ENCODE assay signal across 10 mouse cellular contexts in genomic region chr8:85007686-85008085, GRCm38 (mm10). TPM values are rescaled to one million over a fixed set of nuclear protein-coding genes. Genes with fewer than 3 reads are reported as not detected.
DNase-seq lines count a peak whose midpoint lies in the region; ATAC-seq and TF ChIP-seq lines count a peak whose summit lies in the region.
"Had no signal": no experiment of that assay in that cellular context is flagged by ENCODE, and none has a peak within 500 bp of the region (broad histone marks: within the 10 kb centered on the region; RNA-seq: fewer than 3 reads in every experiment).

No protein-coding gene starts in this region.

- no peaks in the 10 kb centered on the region for H3K9me3 ChIP-seq in intestine, embryonic 16.5 days (ENCODE audit: control insufficient read depth, low read length)
- H3K9me3 ChIP-seq in forebrain, embryonic 11.5 days (ENCODE audit: control insufficient read depth, low read length), result no peaks in the 10 kb centered on the region
- H3K9me3 ChIP-seq: hindbrain, embryonic 15.5 days had no signal

- H3K27me3 ChIP-seq in kidney, adult 2 months (replicated peaks; ENCODE audit: control insufficient read depth, insufficient read depth, low read length), result no peaks in the 10 kb centered on the region
- H3K27me3 ChIP-seq in intestine, embryonic 16.5 days (replicated peaks; ENCODE audit: control insufficient read depth, insufficient read depth, low read length), result peaks cover 27% of the 10 kb centered on the region
- H3K27me3 ChIP-seq in forebrain, embryonic 11.5 days (ENCODE audit: control insufficient read depth, insufficient read depth, low read length), result peaks cover 16% of the 10 kb centered on the region

- TF ChIP-seq POLR2A in kidney, adult 2 months (IDR thresholded peaks at IDR 0.05; ENCODE audit: low read depth, low read length), result no peak

- no peak overlapping the region for H3K4me3 ChIP-seq in kidney, adult 2 months (ENCODE audit: insufficient read depth, low read depth, low read length)
- no peak overlapping the region for H3K4me3 ChIP-seq in intestine, embryonic 16.5 days (ENCODE audit: low read length)
- no peak overlapping the region for H3K4me3 ChIP-seq in forebrain, embryonic 11.5 days (ENCODE audit: low read depth, low read length)
- H3K4me3 ChIP-seq: hindbrain, embryonic 15.5 days had no signal

- H3K4me2 ChIP-seq in intestine, embryonic 16.5 days (ENCODE audit: low read depth, low read length), result no peak overlapping the region
- H3K4me2 ChIP-seq in forebrain, embryonic 11.5 days (ENCODE audit: low read depth, low read length, severe bottlenecking), result no peak overlapping the region
- H3K4me2 ChIP-seq: hindbrain, embryonic 15.5 days had no signal

- no peaks in the 10 kb centered on the region for H3K4me1 ChIP-seq in kidney, adult 2 months (ENCODE audit: control insufficient read depth, insufficient read depth, low read length)
- no peaks in the 10 kb centered on the region for H3K4me1 ChIP-seq in intestine, embryonic 16.5 days (ENCODE audit: control insufficient read depth, insufficient read depth, low read length)
- H3K4me1 ChIP-seq in forebrain, embryonic 11.5 days (replicated peaks; ENCODE audit: control insufficient read depth, insufficient read depth, low read length), result no peaks in the 10 kb centered on the region
- H3K4me1 ChIP-seq: hindbrain, embryonic 15.5 days had no signal

- 21% methylated on average over 25 of the region's 25 CpGs for WGBS in kidney, adult 2 months
- 19% methylated on average over 25 of the region's 25 CpGs for WGBS in intestine, embryonic 16.5 days
- 26% methylated on average over 25 of the region's 25 CpGs for WGBS in forebrain, embryonic 11.5 days

- no peaks in the 10 kb centered on the region; the same call in 1 of the 2 replicates for H3K36me3 ChIP-seq in kidney, adult 2 months (ENCODE audit: control insufficient read depth, insufficient read depth, low read length)
- no peaks in the 10 kb centered on the region for H3K36me3 ChIP-seq in intestine, embryonic 16.5 days (ENCODE audit: control insufficient read depth, insufficient read depth, low read length)
- no peaks in the 10 kb centered on the region for H3K36me3 ChIP-seq in forebrain, embryonic 11.5 days (ENCODE audit: control insufficient read depth, insufficient read depth, low read length)

- peak; percentile 9; the same call in 1 of the 2 replicates for ATAC-seq in intestine, embryonic 16.5 days
- ATAC-seq in megakaryocyte progenitor cell, adult 5-6 weeks (replicated peaks; ENCODE audit: poor library complexity), result peak; percentile 80
- no peak for ATAC-seq in forebrain, embryonic 11.5 days (replicated peaks; ENCODE audit: low FRiP score)

- no peak overlapping the region for H3K27ac ChIP-seq in kidney, adult 2 months (ENCODE audit: insufficient read depth, low read depth, low read length)
- H3K27ac ChIP-seq in intestine, embryonic 16.5 days (ENCODE audit: low read length), result no peak overlapping the region
- no peak overlapping the region for H3K27ac ChIP-seq in forebrain, embryonic 11.5 days (ENCODE audit: low read depth, low read length)
- H3K27ac ChIP-seq: hindbrain, embryonic 15.5 days had no signal

- peak; percentile 43 for DNase-seq in kidney, adult 2 months
- DNase-seq in kidney, adult 11 months, result no peak
- peak; percentile 58 for DNase-seq in adrenal gland, postnatal 25 days
- no peak for DNase-seq in forebrain, embryonic 11.5 days (ENCODE audit: low spot score)
- no peak for DNase-seq in adipocyte (ENCODE audit: low spot score)
- DNase-seq in layer of hippocampus, postnatal 10 days (ENCODE audit: low spot score in 2 of 2), result no peak

- TF ChIP-seq CTCF in kidney, adult 2 months (conservative IDR thresholded peaks at IDR 0.05; ENCODE audit: insufficient read depth, insufficient read length, low read depth, low read length), result peak; percentile 47

- no peak overlapping the region for H3K9ac ChIP-seq in intestine, embryonic 16.5 days (ENCODE audit: low read depth, low read length)
- H3K9ac ChIP-seq in forebrain, embryonic 11.5 days (ENCODE audit: low read length), result no peak overlapping the region
- H3K9ac ChIP-seq: hindbrain, embryonic 15.5 days had no signal

RNA-seq across cellular contexts. Expression of gene Best2, which starts 6.6 kb away (rescaled TPM):
- not detected in 2 replicates for polyA plus RNA-seq in kidney, adult 2 months (2012; rRNA removed)
- total RNA-seq in adrenal gland, postnatal 25 days (2021), result not detected in 2 replicates
- 0.09 and 0.28 TPM in 2 replicates for polyA plus RNA-seq in intestine, embryonic 16.5 days (2015; fragmentation: Nextera tagmentation; extraction: Ambion mirVana)
- not detected in 2 replicates for total RNA-seq in megakaryocyte progenitor cell, adult 5-6 weeks (2015)
- not detected in 2 replicates for total RNA-seq in megakaryocyte progenitor cell, adult 5-6 weeks (2017)
- polyA plus RNA-seq in forebrain, embryonic 11.5 days (2014; fragmentation: Nextera tagmentation; extraction: Ambion mirVana), result not detected in 2 replicates
- total RNA-seq in layer of hippocampus, postnatal 10 days (2021), result not detected
- total RNA-seq: neutrophil, adult 5-6 weeks had no signal
- polyA plus RNA-seq: hindbrain, embryonic 15.5 days had no signal

RNA-seq across cellular contexts. Expression of gene Hook2, which starts 17.3 kb away (rescaled TPM):
- 34.5 and 34.6 TPM in 2 replicates for polyA plus RNA-seq in kidney, adult 2 months (2012; rRNA removed)
- 7.7 and 10.8 TPM in 2 replicates for total RNA-seq in adrenal gland, postnatal 25 days (2021)
- polyA plus RNA-seq in intestine, embryonic 16.5 days (2015; fragmentation: Nextera tagmentation; extraction: Ambion mirVana), result 96.9 and 108 TPM in 2 replicates
- 1.9 and 3.8 TPM in 2 replicates for total RNA-seq in megakaryocyte progenitor cell, adult 5-6 weeks (2015)
- total RNA-seq in megakaryocyte progenitor cell, adult 5-6 weeks (2017), result 7.2 and 8.5 TPM in 2 replicates
- 14.8 and 15.5 TPM in 2 replicates for polyA plus RNA-seq in forebrain, embryonic 11.5 days (2014; fragmentation: Nextera tagmentation; extraction: Ambion mirVana)
- total RNA-seq in layer of hippocampus, postnatal 10 days (2021), result 10 to 100 TPM; 14.5 to 15.1 TPM

RNA-seq across cellular contexts. Expression of gene Asna1, which starts 17.4 kb away (rescaled TPM):
- 266 and 270 TPM in 2 replicates for polyA plus RNA-seq in kidney, adult 2 months (2012; rRNA removed)
- total RNA-seq in adrenal gland, postnatal 25 days (2021), result 95.0 and 105 TPM in 2 replicates
- 139 and 144 TPM in 2 replicates for polyA plus RNA-seq in intestine, embryonic 16.5 days (2015; fragmentation: Nextera tagmentation; extraction: Ambion mirVana)
- 68.4 and 69.0 TPM in 2 replicates for total RNA-seq in megakaryocyte progenitor cell, adult 5-6 weeks (2015)
- 78.2 and 83.7 TPM in 2 replicates for total RNA-seq in megakaryocyte progenitor cell, adult 5-6 weeks (2017)
- polyA plus RNA-seq in forebrain, embryonic 11.5 days (2014; fragmentation: Nextera tagmentation; extraction: Ambion mirVana), result 118 and 127 TPM in 2 replicates
- total RNA-seq in layer of hippocampus, postnatal 10 days (2021), result 100 to 1,000 TPM; 110 to 119 TPM

RNA-seq across cellular contexts. Expression of gene Trir, which starts 18.9 kb away (rescaled TPM):
- polyA plus RNA-seq in kidney, adult 2 months (2012; rRNA removed), result 103 and 111 TPM in 2 replicates
- 152 and 164 TPM in 2 replicates for total RNA-seq in adrenal gland, postnatal 25 days (2021)
- polyA plus RNA-seq in intestine, embryonic 16.5 days (2015; fragmentation: Nextera tagmentation; extraction: Ambion mirVana), result 79.0 and 81.4 TPM in 2 replicates
- 132 and 138 TPM in 2 replicates for total RNA-seq in megakaryocyte progenitor cell, adult 5-6 weeks (2015)
- total RNA-seq in megakaryocyte progenitor cell, adult 5-6 weeks (2017), result 212 and 224 TPM in 2 replicates
- polyA plus RNA-seq in forebrain, embryonic 11.5 days (2014; fragmentation: Nextera tagmentation; extraction: Ambion mirVana), result 170 and 172 TPM in 2 replicates
- total RNA-seq in layer of hippocampus, postnatal 10 days (2021), result 100 to 1,000 TPM; 151 to 155 TPM

RNA-seq across cellular contexts. Expression of gene Tnpo2, which starts 29.0 kb away (rescaled TPM):
- polyA plus RNA-seq in kidney, adult 2 months (2012; rRNA removed), result 36.1 and 45.0 TPM in 2 replicates
- total RNA-seq in adrenal gland, postnatal 25 days (2021), result 71.1 and 78.3 TPM in 2 replicates
- polyA plus RNA-seq in intestine, embryonic 16.5 days (2015; fragmentation: Nextera tagmentation; extraction: Ambion mirVana), result 21.6 and 22.0 TPM in 2 replicates
- total RNA-seq in megakaryocyte progenitor cell, adult 5-6 weeks (2015), result 16.2 and 16.7 TPM in 2 replicates
- 20.4 and 22.0 TPM in 2 replicates for total RNA-seq in megakaryocyte progenitor cell, adult 5-6 weeks (2017)
- 19.9 and 27.2 TPM in 2 replicates for polyA plus RNA-seq in forebrain, embryonic 11.5 days (2014; fragmentation: Nextera tagmentation; extraction: Ambion mirVana)
- 100 to 1,000 TPM; 125 to 160 TPM for total RNA-seq in layer of hippocampus, postnatal 10 days (2021)

Comparison
In these comparisons a context has a peak if more than half of its experiments do, and no peak if none do; other contexts are left out.
1. DNase-seq: peak in kidney, adult 2 months (single experiment) and adrenal gland, postnatal 25 days (single experiment); none in kidney, adult 11 months (single experiment), forebrain, embryonic 11.5 days (single experiment), adipocyte (single experiment) and layer of hippocampus, postnatal 10 days (0 of 2).